Mouse (Mus musculus) erythroblast, embryonic 14.5 days (primary cell): ENCODE data around the gene Stx12.

Experiments used
- GATA1 ChIP-seq: IDR thresholded peaks from 2 replicates; pipeline ENCODE4 v1.6.1; 2012; ENCODE audit warnings: low read length, inconsistent platforms, mixed read lengths
- TAL1 ChIP-seq: IDR thresholded peaks from 3 replicates; pipeline ENCODE4 v1.6.1; 2012; ENCODE audit warnings: low read length, inconsistent platforms, mixed read lengths

GRCm38 (mm10) chr4:132804331-132804730, 80.0 kb downstream of the Stx12 start:
- TF ChIP-seq TAL1 (no peak), GATA1 (no peak)
